Mouse (Mus musculus) megakaryocyte, embryonic 14.5 days (primary cell): ENCODE measurements around the gene Sqor.

Experiments used
- FLI1 ChIP-seq: IDR thresholded peaks from 2 replicates; pipeline ENCODE4 v1.6.1; 2012; ENCODE audit warnings: low read length, inconsistent platforms, mixed read lengths
- GATA1 ChIP-seq: IDR thresholded peaks from 3 replicates; pipeline ENCODE4 v1.6.1; 2012; ENCODE audit warnings: mixed read lengths, low read length, inconsistent platforms, borderline replicate concordance

DNA sequence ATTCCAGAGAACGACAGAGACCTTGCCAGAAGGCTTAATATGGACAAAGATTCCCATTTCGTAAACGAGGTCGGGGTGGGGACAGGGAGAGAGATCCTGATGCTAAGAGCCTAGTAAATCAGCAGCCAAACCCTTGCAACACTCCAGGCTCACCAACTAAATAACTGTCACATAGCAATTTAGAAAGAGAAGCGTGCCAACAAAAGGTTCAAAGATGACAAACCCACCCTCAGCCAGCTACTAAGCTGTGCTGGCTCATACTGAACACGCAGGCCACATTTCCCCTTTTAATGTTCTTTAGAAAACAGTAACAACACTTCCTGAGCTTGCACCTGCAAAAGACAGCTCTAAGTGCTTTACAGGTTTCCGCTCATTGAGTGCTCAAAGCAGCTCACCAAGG, 24.3 kb downstream of the Sqor start:
- no peak for TF ChIP-seq GATA1
- TF ChIP-seq FLI1: no peak
